Mouse (Mus musculus): ENCODE results near the gene Dsp. TPM values are rescaled to one million over a fixed set of nuclear protein-coding genes. Genes with fewer than 3 reads are reported as not detected.

The Dsp gene
- polyA plus RNA-seq, 2 experiments = 24.9 to 50.1 TPM

DNA sequence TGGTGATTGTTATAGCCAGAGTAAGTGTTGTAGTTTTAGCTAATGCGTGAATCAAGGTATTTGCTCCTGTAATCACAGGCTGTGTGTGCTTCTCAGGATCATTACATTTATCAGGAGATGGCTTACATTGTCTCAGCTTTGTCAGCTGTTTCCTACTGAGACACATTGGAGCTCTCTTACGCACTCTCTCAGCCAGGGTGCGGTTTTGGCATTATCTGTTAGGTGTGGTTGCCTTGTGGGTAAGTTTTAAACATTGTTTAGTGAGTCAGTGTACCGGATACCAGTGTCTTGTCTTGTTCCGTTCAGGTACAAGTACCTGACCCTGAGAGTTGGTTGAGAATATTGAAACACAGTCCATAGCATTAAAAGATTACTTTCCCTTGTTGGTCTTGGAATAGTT lies 60.0 kb downstream of the Dsp start:
- H3K9ac ChIP-seq (ENCODE audit: low read depth, low read length, severe bottlenecking) = no peak overlapping the region
- H3K4me3 ChIP-seq (replicated peaks; ENCODE audit: low read length) = no peak overlapping the region
- DNase-seq (ENCODE audit: low spot score) (no peak), ATAC-seq (ENCODE audit: low FRiP score, low read depth) (no peak)
- no peak overlapping the region for H3K27ac ChIP-seq (replicated peaks; ENCODE audit: low read depth, low read length)
- H3K36me3 ChIP-seq (ENCODE audit: control insufficient read depth, insufficient read depth, low read length) = peaks cover 48% of the 10 kb centered on the region
- peaks cover under 1% of the 10 kb centered on the region for H3K4me1 ChIP-seq (ENCODE audit: control insufficient read depth, insufficient read depth, low read length)
- TF ChIP-seq POLR2A (IDR thresholded peaks at IDR 0.05; ENCODE audit: borderline replicate concordance, extremely low read depth, insufficient read depth, insufficient read length) = no peak
- 96% methylated on average over 5 of the region's 5 CpGs for WGBS
- H3K4me2 ChIP-seq (replicated peaks; ENCODE audit: low read depth, low read length, severe bottlenecking) = no peak overlapping the region
- H3K27me3 ChIP-seq (ENCODE audit: control insufficient read depth, insufficient read depth, low read length) = no peaks in the 10 kb centered on the region
- H3K9me3 ChIP-seq (ENCODE audit: control insufficient read depth, low read length) = no peaks in the 10 kb centered on the region

DNA sequence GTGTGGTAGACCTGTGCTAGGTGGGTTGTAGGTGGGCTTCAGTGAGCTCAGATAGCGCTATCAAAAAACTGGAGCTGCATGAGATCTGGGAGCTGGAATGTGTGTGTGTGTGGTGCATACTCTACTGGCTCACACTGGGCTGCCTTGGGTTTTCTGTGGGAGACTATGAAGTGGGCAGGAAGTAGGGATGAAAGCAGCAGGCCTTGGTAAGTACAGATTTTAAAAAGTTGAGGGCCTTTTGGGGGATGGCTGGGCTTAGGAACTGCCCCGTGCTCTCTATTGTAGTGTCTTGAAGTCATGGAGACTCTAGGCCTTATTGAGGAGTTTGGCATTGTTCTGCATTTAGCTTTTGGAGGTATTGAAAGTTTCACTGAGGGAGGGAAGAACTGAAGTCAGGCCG lies 67.6 kb downstream of the Dsp start:
- Histone ChIP-seq H3K9me3 (ENCODE audit: control insufficient read depth, low read length) (no peaks in the 10 kb centered on the region), H3K4me1 (ENCODE audit: control insufficient read depth, insufficient read depth, low read length) (no peaks in the 10 kb centered on the region), H3K27me3 (ENCODE audit: control insufficient read depth, insufficient read depth, low read length) (no peaks in the 10 kb centered on the region), H3K4me2 (replicated peaks; ENCODE audit: low read depth, low read length, severe bottlenecking) (no peak overlapping the region), H3K27ac (replicated peaks; ENCODE audit: low read depth, low read length) (no peak overlapping the region), H3K9ac (ENCODE audit: low read depth, low read length, severe bottlenecking) (no peak overlapping the region), H3K4me3 (replicated peaks; ENCODE audit: low read length) (no peak overlapping the region), H3K36me3 (ENCODE audit: control insufficient read depth, insufficient read depth, low read length) (peaks cover 81% of the 10 kb centered on the region)
- no peak for TF ChIP-seq POLR2A (IDR thresholded peaks at IDR 0.05; ENCODE audit: borderline replicate concordance, extremely low read depth, insufficient read depth, insufficient read length)
- DNase-seq (ENCODE audit: low spot score) = no peak
- ATAC-seq (ENCODE audit: low FRiP score, low read depth) = no peak
- 95% methylated on average over 3 of the region's 3 CpGs for WGBS

DNA sequence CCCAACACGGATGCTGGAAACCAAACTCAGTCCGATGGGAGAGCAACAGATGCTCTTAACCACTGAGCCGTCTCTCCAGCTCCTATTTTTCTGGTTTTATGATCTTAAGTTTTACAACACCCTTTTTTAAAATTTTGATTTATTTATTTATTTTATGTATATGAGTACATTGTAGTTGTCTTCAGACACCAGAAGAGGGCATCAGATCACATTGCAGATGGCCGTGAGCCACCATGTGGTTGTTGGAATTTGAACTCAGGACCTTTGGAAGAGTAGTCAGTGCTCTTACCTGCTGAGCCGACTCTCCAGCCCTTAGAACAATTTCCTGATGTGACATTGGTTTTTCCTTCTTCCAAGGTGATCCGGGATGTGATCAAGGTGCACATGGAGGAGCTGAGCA lies 69.2 kb downstream of the Dsp start:
- Histone ChIP-seq H3K9ac (ENCODE audit: low read depth, low read length, severe bottlenecking) (no peak overlapping the region), H3K4me3 (replicated peaks; ENCODE audit: low read length) (no peak overlapping the region), H3K4me2 (replicated peaks; ENCODE audit: low read depth, low read length, severe bottlenecking) (no peak overlapping the region), H3K27ac (replicated peaks; ENCODE audit: low read depth, low read length) (no peak overlapping the region), H3K27me3 (ENCODE audit: control insufficient read depth, insufficient read depth, low read length) (no peaks in the 10 kb centered on the region), H3K36me3 (ENCODE audit: control insufficient read depth, insufficient read depth, low read length) (peaks cover 87% of the 10 kb centered on the region), H3K4me1 (ENCODE audit: control insufficient read depth, insufficient read depth, low read length) (no peaks in the 10 kb centered on the region), H3K9me3 (ENCODE audit: control insufficient read depth, low read length) (no peaks in the 10 kb centered on the region)
- WGBS = 94% methylated on average over 6 of the region's 6 CpGs
- no peak for DNase-seq (ENCODE audit: low spot score)
- ATAC-seq (ENCODE audit: low FRiP score, low read depth) = no peak
- no peak for TF ChIP-seq POLR2A (IDR thresholded peaks at IDR 0.05; ENCODE audit: borderline replicate concordance, extremely low read depth, insufficient read depth, insufficient read length)

DNA sequence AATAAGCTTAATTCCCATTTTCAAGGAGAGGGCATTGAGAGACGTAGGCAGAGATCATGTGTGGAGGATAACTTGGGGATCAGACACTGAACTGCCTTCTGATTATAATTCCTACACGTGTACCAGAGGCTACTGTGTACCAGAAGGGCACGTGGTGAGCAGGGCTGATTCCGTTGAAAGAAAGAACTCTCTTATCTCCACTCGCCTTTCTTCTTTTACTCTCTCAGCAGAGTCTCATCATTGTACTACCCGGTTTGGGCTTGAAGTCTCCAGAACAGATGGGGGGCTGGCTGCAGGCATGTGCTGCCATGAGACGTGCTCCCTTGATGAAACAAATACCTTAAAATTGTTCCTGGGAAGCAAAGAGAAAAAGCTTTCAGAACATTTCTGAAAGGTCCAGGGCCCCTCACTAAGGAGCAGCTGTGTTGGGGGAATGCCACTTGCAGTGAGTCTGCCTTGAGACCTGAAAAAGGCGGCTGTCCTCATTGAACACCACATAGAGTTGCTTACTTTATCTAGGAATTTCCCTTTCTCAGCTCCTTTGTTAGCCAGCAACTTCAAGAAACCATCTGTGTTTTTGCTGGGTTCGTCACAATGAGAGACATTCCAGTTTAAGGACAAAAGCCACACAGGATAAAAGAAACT lies 79.2 kb downstream of the Dsp start:
- TF ChIP-seq POLR2A (IDR thresholded peaks at IDR 0.05; ENCODE audit: borderline replicate concordance, extremely low read depth, insufficient read depth, insufficient read length) = no peak
- peaks cover 31% of the 10 kb centered on the region for H3K36me3 ChIP-seq (ENCODE audit: control insufficient read depth, insufficient read depth, low read length)
- ATAC-seq (ENCODE audit: low FRiP score, low read depth) (no peak), DNase-seq (ENCODE audit: low spot score) (no peak)
- no peaks in the 10 kb centered on the region for H3K4me1 ChIP-seq (ENCODE audit: control insufficient read depth, insufficient read depth, low read length)
- 86% methylated on average over 9 of the region's 9 CpGs for WGBS
- no peak overlapping the region for H3K27ac ChIP-seq (replicated peaks; ENCODE audit: low read depth, low read length)
- no peak overlapping the region for H3K4me3 ChIP-seq (replicated peaks; ENCODE audit: low read length)
- no peak overlapping the region for H3K9ac ChIP-seq (ENCODE audit: low read depth, low read length, severe bottlenecking)
- H3K4me2 ChIP-seq (replicated peaks; ENCODE audit: low read depth, low read length, severe bottlenecking) = no peak overlapping the region
- H3K9me3 ChIP-seq (ENCODE audit: control insufficient read depth, low read length) = no peaks in the 10 kb centered on the region
- H3K27me3 ChIP-seq (ENCODE audit: control insufficient read depth, insufficient read depth, low read length) = no peaks in the 10 kb centered on the region

DNA sequence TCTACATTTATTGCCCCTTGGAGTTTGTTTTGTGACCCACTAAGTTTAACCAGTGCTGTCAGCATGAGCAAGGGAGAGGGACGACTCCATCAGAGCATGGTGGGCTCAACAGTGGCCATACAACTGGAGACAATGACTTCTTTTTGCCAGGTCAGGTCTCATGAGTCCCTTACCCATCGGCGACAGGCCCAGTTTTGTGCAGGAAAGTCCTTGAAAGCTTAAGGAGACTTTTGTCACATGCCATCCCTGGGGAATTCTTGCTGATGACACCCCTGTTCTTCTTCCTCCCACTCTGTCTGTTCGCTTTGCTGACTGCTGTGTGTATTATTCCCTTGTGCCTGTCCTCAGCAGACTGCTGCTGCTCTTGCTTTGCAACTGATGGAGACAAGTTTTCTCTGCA lies 81.3 kb downstream of the Dsp start:
- ATAC-seq (ENCODE audit: low FRiP score, low read depth) (no peak), DNase-seq (ENCODE audit: low spot score) (no peak)
- TF ChIP-seq POLR2A (IDR thresholded peaks at IDR 0.05; ENCODE audit: borderline replicate concordance, extremely low read depth, insufficient read depth, insufficient read length) = no peak
- Histone ChIP-seq H3K9ac (ENCODE audit: low read depth, low read length, severe bottlenecking) (no peak overlapping the region), H3K36me3 (ENCODE audit: control insufficient read depth, insufficient read depth, low read length) (peaks cover 18% of the 10 kb centered on the region), H3K27me3 (ENCODE audit: control insufficient read depth, insufficient read depth, low read length) (no peaks in the 10 kb centered on the region), H3K4me1 (ENCODE audit: control insufficient read depth, insufficient read depth, low read length) (no peaks in the 10 kb centered on the region), H3K9me3 (ENCODE audit: control insufficient read depth, low read length) (no peaks in the 10 kb centered on the region), H3K27ac (replicated peaks; ENCODE audit: low read depth, low read length) (no peak overlapping the region), H3K4me2 (replicated peaks; ENCODE audit: low read depth, low read length, severe bottlenecking) (no peak overlapping the region), H3K4me3 (replicated peaks; ENCODE audit: low read length) (no peak overlapping the region)
- WGBS = 80% methylated on average over 4 of the region's 4 CpGs

Data from limb, embryonic 14.5 days (tissue).